Mouse (Mus musculus) megakaryocyte, embryonic 14.5 days (primary cell): ENCODE measurements around the gene Angptl1. TPM values are rescaled to one million over a fixed set of nuclear protein-coding genes. Genes with fewer than 3 reads are reported as not detected.

Source experiments
- H3K27me3 ChIP-seq: replicated peaks from 2 replicates; pipeline ENCODE3; 2012; ENCODE audit warnings: inconsistent platforms
- H3K36me3 ChIP-seq: replicated peaks from 2 replicates; pipeline ENCODE3; 2012; ENCODE audit warnings: low read length, inconsistent platforms, mixed read lengths
- H3K4me1 ChIP-seq: 2 replicates; pipeline ENCODE4 v1.6.1; 2012; ENCODE audit warnings: inconsistent platforms
- H3K4me3 ChIP-seq: replicated peaks from 2 replicates; pipeline ENCODE3; 2012; ENCODE audit warnings: moderate library complexity, mild to moderate bottlenecking, inconsistent platforms
- H3K9me3 ChIP-seq: 2 replicates; pipeline ENCODE4 v1.6.1; 2012; ENCODE audit warnings: inconsistent platforms
- FLI1 ChIP-seq: IDR thresholded peaks from 2 replicates; pipeline ENCODE4 v1.6.1; 2012; ENCODE audit warnings: low read length, inconsistent platforms, mixed read lengths
- GATA1 ChIP-seq: IDR thresholded peaks from 3 replicates; pipeline ENCODE4 v1.6.1; 2012; ENCODE audit warnings: mixed read lengths, low read length, inconsistent platforms, borderline replicate concordance
- polyA plus RNA-seq: library from polyadenylated mRNA; stranded (reverse); fragments of >175 nt; gene quantifications from 2 replicates; pipeline ENCODE4 v1.2.3, GENCODE M21; 2012; ENCODE audit warnings: low replicate concordance; ENCODE audit not compliant: insufficient read depth

Gene Angptl1
- polyA plus RNA-seq, 1 experiment: not detected

GRCm38 (mm10) chr1:156863726-156864125 is 25.4 kb downstream of the Angptl1 start:
- Histone ChIP-seq H3K27me3 (no peaks in the 10 kb centered on the region), H3K4me1 (peaks cover 45% of the 10 kb centered on the region), H3K9me3 (no peaks in the 10 kb centered on the region), H3K4me3 (no peak overlapping the region), H3K36me3 (peaks cover 80% of the 10 kb centered on the region)
- no peak for TF ChIP-seq FLI1
- TF ChIP-seq GATA1: no peak

GRCm38 (mm10) chr1:156864240-156864639 is 25.9 kb downstream of the Angptl1 start:
- no peaks in the 10 kb centered on the region for H3K27me3 ChIP-seq
- peaks cover 83% of the 10 kb centered on the region for H3K36me3 ChIP-seq
- no peaks in the 10 kb centered on the region for H3K9me3 ChIP-seq
- H3K4me3 ChIP-seq: no peak overlapping the region
- TF ChIP-seq FLI1 (no peak), GATA1 (no peak)
- peaks cover 42% of the 10 kb centered on the region for H3K4me1 ChIP-seq

GRCm38 (mm10) chr1:156870028-156870427 is 31.7 kb downstream of the Angptl1 start:
- peaks cover 6% of the 10 kb centered on the region; the same call in 1 of the 2 replicates for H3K4me1 ChIP-seq
- H3K4me3 ChIP-seq: no peak overlapping the region
- no peaks in the 10 kb centered on the region for H3K9me3 ChIP-seq
- TF ChIP-seq GATA1 (no peak), FLI1 (no peak)
- H3K36me3 ChIP-seq: peaks cover 91% of the 10 kb centered on the region
- no peaks in the 10 kb centered on the region for H3K27me3 ChIP-seq

GRCm38 (mm10) chr1:156870616-156871015 is 32.3 kb downstream of the Angptl1 start:
- Histone ChIP-seq H3K9me3 (no peaks in the 10 kb centered on the region), H3K4me3 (no peak overlapping the region), H3K4me1 (peaks cover 8% of the 10 kb centered on the region; the same call in 1 of the 2 replicates), H3K27me3 (no peaks in the 10 kb centered on the region), H3K36me3 (peaks cover 89% of the 10 kb centered on the region)
- TF ChIP-seq GATA1: no peak

GRCm38 (mm10) chr1:156884782-156885181 is 46.4 kb downstream of the Angptl1 start:
- TF ChIP-seq FLI1 (no peak), GATA1 (no peak)
- H3K9me3 ChIP-seq: no peaks in the 10 kb centered on the region
- H3K36me3 ChIP-seq: peaks cover 78% of the 10 kb centered on the region
- no peaks in the 10 kb centered on the region for H3K4me1 ChIP-seq
- H3K4me3 ChIP-seq: no peak overlapping the region
- H3K27me3 ChIP-seq: no peaks in the 10 kb centered on the region

- Histone ChIP-seq H3K36me3 (peaks cover 89% of the 10 kb centered on the region), H3K9me3 (no peaks in the 10 kb centered on the region), H3K4me1 (no peaks in the 10 kb centered on the region), H3K4me3 (no peak overlapping the region), H3K27me3 (no peaks in the 10 kb centered on the region)
- TF ChIP-seq FLI1: no peak
- TF ChIP-seq GATA1: no peak
Measured at GRCm38 (mm10) chr1:156885879-156886278, 47.5 kb downstream of the Angptl1 start.

- TF ChIP-seq GATA1: no peak
- TF ChIP-seq FLI1: no peak
Measured at GRCm38 (mm10) chr1:156888830-156889229, 50.5 kb downstream of the Angptl1 start.

GRCm38 (mm10) chr1:156891561-156891960 is 53.2 kb downstream of the Angptl1 start:
- no peaks in the 10 kb centered on the region for H3K9me3 ChIP-seq
- H3K4me3 ChIP-seq: no peak overlapping the region
- H3K4me1 ChIP-seq: peaks cover 11% of the 10 kb centered on the region; the same call in 1 of the 2 replicates
- H3K27me3 ChIP-seq: no peaks in the 10 kb centered on the region
- no peak for TF ChIP-seq FLI1
- TF ChIP-seq GATA1: no peak
- H3K36me3 ChIP-seq: peaks cover 96% of the 10 kb centered on the region

More at GRCm38 (mm10) chr1:156888830-156889229, 50.5 kb downstream of the Angptl1 start:
- Histone ChIP-seq H3K9me3 (no peaks in the 10 kb centered on the region), H3K4me1 (no peaks in the 10 kb centered on the region; the same call in 1 of the 2 replicates), H3K36me3 (peaks cover 97% of the 10 kb centered on the region), H3K4me3 (no peak overlapping the region), H3K27me3 (no peaks in the 10 kb centered on the region)

- Histone ChIP-seq H3K4me3 (no peak overlapping the region), H3K36me3 (peaks cover 93% of the 10 kb centered on the region), H3K9me3 (no peaks in the 10 kb centered on the region), H3K4me1 (peaks cover 40% of the 10 kb centered on the region), H3K27me3 (no peaks in the 10 kb centered on the region)
- TF ChIP-seq FLI1 (no peak), GATA1 (no peak)
Measured at GRCm38 (mm10) chr1:156901689-156902088, 63.3 kb downstream of the Angptl1 start.

GRCm38 (mm10) chr1:156903899-156904298 is 65.5 kb downstream of the Angptl1 start:
- Histone ChIP-seq H3K4me1 (peaks cover 28% of the 10 kb centered on the region), H3K36me3 (peaks cover 91% of the 10 kb centered on the region), H3K9me3 (no peaks in the 10 kb centered on the region), H3K4me3 (no peak overlapping the region), H3K27me3 (no peaks in the 10 kb centered on the region)
- TF ChIP-seq FLI1 (no peak), GATA1 (no peak)

GRCm38 (mm10) chr1:156905660-156906059 is 67.3 kb downstream of the Angptl1 start:
- H3K4me1 ChIP-seq: peaks cover 33% of the 10 kb centered on the region
- H3K36me3 ChIP-seq: peaks cover 76% of the 10 kb centered on the region

More at GRCm38 (mm10) chr1:156905660-156906059, 67.3 kb downstream of the Angptl1 start:
- no peaks in the 10 kb centered on the region for H3K9me3 ChIP-seq
- no peaks in the 10 kb centered on the region for H3K27me3 ChIP-seq
- no peak overlapping the region for H3K4me3 ChIP-seq
- TF ChIP-seq FLI1: no peak
- no peak for TF ChIP-seq GATA1
